Mouse (Mus musculus): ENCODE data around the gene Supt6. TPM values are rescaled to one million over a fixed set of nuclear protein-coding genes. Genes with fewer than 3 reads are reported as not detected.
A peak's percentile ranks its signal among the peaks of the same experiment; 100 is the strongest.

The Supt6 gene
- total and polyA plus RNA-seq, 3 experiments = 39.6 to 93.2 (median 59.8) TPM

- peak; percentile 82 for DNase-seq (ENCODE audit: low read depth, low spot score)
- Histone ChIP-seq H3K79me2 (ENCODE audit: control insufficient read depth, insufficient read depth, low read length, poor library complexity) (peaks cover 32% of the 10 kb centered on the region), H3K27ac (ENCODE audit: control insufficient read depth, low read depth, low read length) (peak overlapping the region; percentile 96), H3K27me3 (ENCODE audit: control insufficient read depth in 1 of 2, insufficient read depth in 2 of 2, low read length in 2 of 2) (no peaks in the 10 kb centered on the region), H3K4me3 (ENCODE audit: control insufficient read depth in 1 of 2, insufficient read depth in 1 of 2, low read depth in 2 of 2, low read length in 2 of 2) (peak overlapping the region; percentile 43 to 81), H3K36me3 (ENCODE audit: control insufficient read depth in 1 of 2, insufficient read depth in 2 of 2, low read length in 2 of 2) (peaks cover 12 to 34% of the 10 kb centered on the region in 2 experiments), H3K9me3 (replicated peaks; ENCODE audit: insufficient read depth, low read length) (no peaks in the 10 kb centered on the region), H3K4me1 (ENCODE audit: control insufficient read depth in 1 of 2, insufficient read depth in 2 of 2, low read length in 2 of 2) (peaks cover 4 to 19% of the 10 kb centered on the region in 2 experiments; a peak in 3 of 4 replicates), H3K9ac (ENCODE audit: control insufficient read depth, low read depth, low read length, poor library complexity, severe bottlenecking) (peak overlapping the region; percentile 89)
- TF ChIP-seq KAT2A (conservative IDR thresholded peaks at IDR 0.05; ENCODE audit: low read depth, low read length) = no peak
- TF ChIP-seq ZNF384 (IDR thresholded peaks at IDR 0.05; ENCODE audit: low read depth, low read length) = no peak
- peak; percentile 11; the same call in 1 of the 2 replicates for TF ChIP-seq TAL1 (IDR thresholded peaks at IDR 0.05; ENCODE audit: low read length)
- peak; percentile 69 for TF ChIP-seq ZMIZ1 (IDR thresholded peaks at IDR 0.05; ENCODE audit: low read depth, low read length)
- no peak for TF ChIP-seq MAZ (IDR thresholded peaks at IDR 0.05; ENCODE audit: low read depth, low read length)
- peak; percentile 35 for TF ChIP-seq SMC3 (IDR thresholded peaks at IDR 0.05; ENCODE audit: low read depth, low read length)
- TF ChIP-seq JUND (IDR thresholded peaks at IDR 0.05; ENCODE audit: low read depth, low read length) = no peak
- TF ChIP-seq CHD1 (IDR thresholded peaks at IDR 0.05; ENCODE audit: low read depth, low read length) = no peak
- TF ChIP-seq MYC (IDR thresholded peaks at IDR 0.05; ENCODE audit: low read depth, low read length) = no peak
- peak; percentile 27; the same call in 1 of the 2 replicates for TF ChIP-seq POLR2AphosphoS5 (IDR thresholded peaks at IDR 0.05; ENCODE audit: borderline replicate concordance, low read depth, low read length)
- TF ChIP-seq POLR2AphosphoS2 (IDR thresholded peaks at IDR 0.05; ENCODE audit: low read length) = peak; percentile 71
- TF ChIP-seq POLR2A (IDR thresholded peaks at IDR 0.05; ENCODE audit: control insufficient read depth in 1 of 2, insufficient read depth in 1 of 2, low read depth in 1 of 2, low read length in 2 of 2, poor library complexity in 1 of 2) = peak in 1 of 2 experiments; percentile 51; a peak in 1 of 4 replicates
- no peak for TF ChIP-seq E2F4 (IDR thresholded peaks at IDR 0.05; ENCODE audit: borderline replicate concordance, low read depth, low read length)
- TF ChIP-seq USF1 (IDR thresholded peaks at IDR 0.05; ENCODE audit: low read depth, low read length) = no peak
- TF ChIP-seq MAX (IDR thresholded peaks at IDR 0.05; ENCODE audit: low read length) = no peak
- TF ChIP-seq MXI1 (IDR thresholded peaks at IDR 0.05; ENCODE audit: low read depth, low read length) = peak; percentile 8; the same call in 1 of the 2 replicates
- TF ChIP-seq MEF2A (IDR thresholded peaks at IDR 0.05; ENCODE audit: extremely low read depth, insufficient replicate concordance, low read depth, low read length, poor library complexity, severe bottlenecking) = no peak
- no peak; the same call in 1 of the 2 replicates for TF ChIP-seq CHD2 (IDR thresholded peaks at IDR 0.05; ENCODE audit: low read length)
- TF ChIP-seq GATA1 (IDR thresholded peaks at IDR 0.05; ENCODE audit: low read depth, low read length) = peak; percentile 65; the same call in 1 of the 2 replicates
- no peak for TF ChIP-seq UBTF (IDR thresholded peaks at IDR 0.05; ENCODE audit: borderline replicate concordance, insufficient read depth, low read depth, low read length)
- no peak for TF ChIP-seq GABPA (IDR thresholded peaks at IDR 0.05; ENCODE audit: low read depth, low read length)
- 0 out of 2 replicates have a peak, but pooled peaks have one; percentile 49 for TF ChIP-seq RCOR1 (IDR thresholded peaks at IDR 0.05; ENCODE audit: low read depth, low read length)
- TF ChIP-seq BHLHE40 (IDR thresholded peaks at IDR 0.05; ENCODE audit: borderline replicate concordance, low read depth, low read length) = no peak
- no peak for TF ChIP-seq ETS1 (IDR thresholded peaks at IDR 0.05; ENCODE audit: low read depth, low read length)
- no peak for TF ChIP-seq RAD21 (IDR thresholded peaks at IDR 0.05; ENCODE audit: low read depth, low read length)
- no peak for TF ChIP-seq TCF12 (IDR thresholded peaks at IDR 0.05; ENCODE audit: low read depth, low read length)
- no peak for TF ChIP-seq CTCF (IDR thresholded peaks at IDR 0.05 in 2 of 3, conservative IDR thresholded peaks at IDR 0.05 in 1 of 3; ENCODE audit: control insufficient read depth in 1 of 3, insufficient read depth in 1 of 3, low read depth in 2 of 3, low read length in 3 of 3, poor library complexity in 1 of 3, severe bottlenecking in 1 of 3)
- no peak for TF ChIP-seq EP300 (IDR thresholded peaks at IDR 0.05; ENCODE audit: low read depth in 1 of 2, low read length in 2 of 2)
- no peak for TF ChIP-seq NRF1 (IDR thresholded peaks at IDR 0.05; ENCODE audit: insufficient read depth, low read depth, low read length, poor library complexity, severe bottlenecking)
Measured at GRCm38 (mm10) chr11:78179438-78179999, 66.3 kb downstream of the Supt6 start.
